Mouse (Mus musculus) hindbrain, embryonic 10.5 days (tissue): ENCODE results near the gene Mmrn2. TPM values are rescaled to one million over a fixed set of nuclear protein-coding genes. Genes with fewer than 3 reads are reported as not detected.

Experiments used
- polyA plus RNA-seq: library from polyadenylated mRNA; unstranded; fragments of >200 nt; fragmentation: Nextera tagmentation; extraction: Ambion mirVana; gene quantifications from 2 replicates; pipeline ENCODE4 v1.2.1, GENCODE M21; 2016

Gene Mmrn2
- polyA plus RNA-seq, 1 experiment from 2014 or later = 7.0 TPM

Other genes with a start within 250 kb of the Mmrn2 start
- not detected in 2 replicates for gene Npy4r, start 223.0 kb upstream of the Mmrn2 start, polyA plus RNA-seq
- 0.49 and 1.2 TPM in 2 replicates for gene Gprin2, start 173.8 kb upstream of the Mmrn2 start, polyA plus RNA-seq
- 0.14 and 0.17 TPM in 2 replicates for gene Syt15, start 155.9 kb upstream of the Mmrn2 start, polyA plus RNA-seq
- gene Shld2, start 65.0 kb upstream of the Mmrn2 start, polyA plus RNA-seq = 6.1 and 10.0 TPM in 2 replicates
- gene Glud1, start 64.7 kb upstream of the Mmrn2 start, polyA plus RNA-seq = 77.9 and 82.0 TPM in 2 replicates
- gene Fam25c, start 20.0 kb upstream of the Mmrn2 start, polyA plus RNA-seq = not detected in 2 replicates
- 51.0 and 125 TPM in 2 replicates for gene Sncg, start 676 bp upstream of the Mmrn2 start, polyA plus RNA-seq
- gene Bmpr1a, start 127.9 kb downstream of the Mmrn2 start, polyA plus RNA-seq = 31.6 and 42.8 TPM in 2 replicates
- not detected in 2 replicates for gene 9230112D13Rik, start 147.3 kb downstream of the Mmrn2 start, polyA plus RNA-seq
- gene Ldb3, start 213.2 kb downstream of the Mmrn2 start, polyA plus RNA-seq = 0.09 and 0.36 TPM in 2 replicates
- gene Opn4, start 224.7 kb downstream of the Mmrn2 start, polyA plus RNA-seq = 0.21 TPM in 1 of 2 replicates, not detected in the other